Mouse (Mus musculus): ENCODE data around the gene Nckap5.
A peak's percentile ranks its signal among the peaks of the same experiment; 100 is the strongest.

The Nckap5 gene

GRCm38 (mm10) chr1:126537223-126537757 lies 293.3 kb downstream of the Nckap5 start:
- DNase-seq = no peak

GRCm38 (mm10) chr1:126535527-126535926 lies 295.1 kb downstream of the Nckap5 start:
- no peak for DNase-seq

- no peak for DNase-seq
These were observed 296.6 kb downstream of the Nckap5 start for GRCm38 (mm10) chr1:126534046-126534445.

- DNase-seq = no peak
These were observed 302.5 kb downstream of the Nckap5 start for GRCm38 (mm10) chr1:126528043-126528598.

GRCm38 (mm10) chr1:126518067-126518466 lies 312.5 kb downstream of the Nckap5 start:
- no peak for DNase-seq

- no peak for DNase-seq
These were observed 313.2 kb downstream of the Nckap5 start for GRCm38 (mm10) chr1:126517427-126517826.

GRCm38 (mm10) chr1:126515054-126515756 lies 315.4 kb downstream of the Nckap5 start:
- DNase-seq = no peak

GRCm38 (mm10) chr1:126511835-126512445 lies 318.7 kb downstream of the Nckap5 start:
- no peak for DNase-seq

GRCm38 (mm10) chr1:126504717-126505116 lies 325.9 kb downstream of the Nckap5 start:
- no peak for DNase-seq

- no peak for DNase-seq
These were observed 327.9 kb downstream of the Nckap5 start for GRCm38 (mm10) chr1:126502741-126503140.

- no peak for DNase-seq
These were observed 333.9 kb downstream of the Nckap5 start for GRCm38 (mm10) chr1:126496722-126497121.

GRCm38 (mm10) chr1:126492206-126493071 lies 338.2 kb downstream of the Nckap5 start:
- no peak for DNase-seq

- DNase-seq = no peak
These were observed 339.2 kb downstream of the Nckap5 start for GRCm38 (mm10) chr1:126491412-126491811.

- no peak for DNase-seq
These were observed 340.3 kb downstream of the Nckap5 start for GRCm38 (mm10) chr1:126490256-126490655.

- peak; percentile 22 for DNase-seq
These were observed 345.9 kb downstream of the Nckap5 start for GRCm38 (mm10) chr1:126484664-126485087.

GRCm38 (mm10) chr1:126483665-126484064 lies 346.9 kb downstream of the Nckap5 start:
- no peak for DNase-seq

GRCm38 (mm10) chr1:126481459-126482228 lies 349.0 kb downstream of the Nckap5 start:
- DNase-seq = no peak

GRCm38 (mm10) chr1:126473044-126473443 lies 357.6 kb downstream of the Nckap5 start:
- DNase-seq = no peak

- no peak for DNase-seq
These were observed 359.2 kb downstream of the Nckap5 start for GRCm38 (mm10) chr1:126471419-126471818.

- DNase-seq = no peak
These were observed 359.7 kb downstream of the Nckap5 start for GRCm38 (mm10) chr1:126470883-126471282.

- DNase-seq = peak; percentile 39
These were observed 360.6 kb downstream of the Nckap5 start for GRCm38 (mm10) chr1:126469818-126470544.

Data from layer of hippocampus, adult 9-11 months (tissue).